11 mouse cellular contexts compared by ENCODE assay signal in genomic region chr3:89135958-89136357, GRCm38 (mm10). TPM values are rescaled to one million over a fixed set of nuclear protein-coding genes. Genes with fewer than 3 reads are reported as not detected.
DNase-seq lines count a peak whose midpoint lies in the region; ATAC-seq and TF ChIP-seq lines count a peak whose summit lies in the region.
"Had no signal": no experiment of that assay in that cellular context is flagged by ENCODE, and none has a peak within 500 bp of the region (broad histone marks: within the 10 kb centered on the region; RNA-seq: fewer than 3 reads in every experiment).

TSS of gene Pklr (plus strand) at chr3:89136142.

- TF ChIP-seq POLR2A in spleen, adult 2 months (IDR thresholded peaks at IDR 0.05; ENCODE audit: low read depth, low read length) = no peak

- DNase-seq in forebrain, embryonic 11.5 days (ENCODE audit: low spot score) = no peak
- DNase-seq in forebrain, postnatal 0 days = no peak
- DNase-seq in spleen, adult 2 months (ENCODE audit: low read depth in 1 of 2, low spot score in 2 of 2) = no peak
- no peak for DNase-seq in spleen, adult 12 weeks (ENCODE audit: low spot score)
- DNase-seq in left cerebral cortex, postnatal 25 days (ENCODE audit: low spot score in 2 of 2) = no peak
- no peak for DNase-seq in left cerebral cortex, adult 9 months (ENCODE audit: low spot score in 2 of 2)
- no peak for DNase-seq in layer of hippocampus, postnatal 36 days
- DNase-seq: cerebellum, adult 2 months; gastrocnemius, postnatal 36 days had no signal

- H3K9ac ChIP-seq in forebrain, embryonic 11.5 days (ENCODE audit: low read length) = no peak within 1 kb of the TSS
- no peak within 1 kb of the TSS for H3K9ac ChIP-seq in forebrain, postnatal 0 days
- H3K9ac ChIP-seq in liver, embryonic 12.5 days = peak within 1 kb of the TSS; percentile 95

- H3K4me3 ChIP-seq in forebrain, embryonic 11.5 days (ENCODE audit: low read depth, low read length) = peak within 1 kb of the TSS; percentile 9; the same call in 1 of the 2 replicates
- H3K4me3 ChIP-seq in forebrain, postnatal 0 days (ENCODE audit: low read depth, low read length) = no peak within 1 kb of the TSS
- H3K4me3 ChIP-seq in spleen, adult 2 months (ENCODE audit: extremely low read depth, insufficient read depth, insufficient read length) = no peak within 1 kb of the TSS
- peak within 1 kb of the TSS; percentile 81 for H3K4me3 ChIP-seq in liver, embryonic 12.5 days

- no peaks in the 10 kb centered on the region for H3K9me3 ChIP-seq in forebrain, embryonic 11.5 days (ENCODE audit: control insufficient read depth, low read length)
- H3K9me3 ChIP-seq in forebrain, postnatal 0 days (ENCODE audit: low read length) = no peaks in the 10 kb centered on the region
- no peaks in the 10 kb centered on the region for H3K9me3 ChIP-seq in liver, embryonic 12.5 days (replicated peaks)

- H3K4me2 ChIP-seq in forebrain, embryonic 11.5 days (ENCODE audit: low read depth, low read length, severe bottlenecking) = no peak within 1 kb of the TSS
- H3K4me2 ChIP-seq in forebrain, postnatal 0 days (ENCODE audit: low read depth) = no peak within 1 kb of the TSS
- H3K4me2 ChIP-seq in liver, embryonic 12.5 days = peak within 1 kb of the TSS; percentile 78

- no peaks in the 10 kb centered on the region for H3K27me3 ChIP-seq in forebrain, embryonic 11.5 days (ENCODE audit: control insufficient read depth, insufficient read depth, low read length)
- no peaks in the 10 kb centered on the region for H3K27me3 ChIP-seq in forebrain, postnatal 0 days (ENCODE audit: insufficient read depth, low read length)
- no peaks in the 10 kb centered on the region for H3K27me3 ChIP-seq in spleen, adult 2 months (ENCODE audit: control insufficient read depth, insufficient read depth, low read length)
- no peaks in the 10 kb centered on the region for H3K27me3 ChIP-seq in liver, embryonic 12.5 days (replicated peaks)

- TF ChIP-seq CTCF in forebrain, postnatal 0 days (IDR thresholded peaks at IDR 0.05; ENCODE audit: low read depth) = no peak
- no peak for TF ChIP-seq CTCF in spleen, adult 2 months (IDR thresholded peaks at IDR 0.05; ENCODE audit: extremely low read depth, insufficient read depth, insufficient read length, insufficient replicate concordance)

- intact Hi-C loops in left cerebral cortex, postnatal 25 days (cut with DNase I) = no loop called here

- ATAC-seq in forebrain, embryonic 11.5 days (replicated peaks; ENCODE audit: low FRiP score) = no peak
- no peak for ATAC-seq in forebrain, postnatal 0 days
- peak; percentile 66 for ATAC-seq in liver, embryonic 12.5 days

- no peak within 1 kb of the TSS for H3K27ac ChIP-seq in forebrain, embryonic 11.5 days (ENCODE audit: low read depth, low read length)
- no peak within 1 kb of the TSS for H3K27ac ChIP-seq in forebrain, postnatal 0 days (ENCODE audit: low read depth, low read length)
- no peak within 1 kb of the TSS for H3K27ac ChIP-seq in spleen, adult 2 months (ENCODE audit: insufficient read depth, low read length)
- H3K27ac ChIP-seq in liver, embryonic 12.5 days = peak within 1 kb of the TSS; percentile 97

- WGBS in forebrain, embryonic 11.5 days = 58% methylated on average over 3 of the region's 3 CpGs
- WGBS in forebrain, postnatal 0 days = 54% methylated on average over 3 of the region's 3 CpGs
- WGBS in spleen, adult 2 months = 57% methylated on average over 3 of the region's 3 CpGs
- 9% methylated on average over 3 of the region's 3 CpGs for WGBS in liver, embryonic 12.5 days (ENCODE audit: insufficient replicate concordance)

- no peaks in the 10 kb centered on the region for H3K36me3 ChIP-seq in forebrain, embryonic 11.5 days (ENCODE audit: control insufficient read depth, insufficient read depth, low read length)
- H3K36me3 ChIP-seq in forebrain, postnatal 0 days (ENCODE audit: insufficient read depth) = no peaks in the 10 kb centered on the region
- no peaks in the 10 kb centered on the region for H3K36me3 ChIP-seq in spleen, adult 2 months (ENCODE audit: control insufficient read depth, insufficient read depth, low read length)
- H3K36me3 ChIP-seq in liver, embryonic 12.5 days = peaks cover 39% of the 10 kb centered on the region

- no peaks in the 10 kb centered on the region; the same call in 1 of the 2 replicates for H3K4me1 ChIP-seq in forebrain, embryonic 11.5 days (replicated peaks; ENCODE audit: control insufficient read depth, insufficient read depth, low read length)
- H3K4me1 ChIP-seq in forebrain, postnatal 0 days (ENCODE audit: insufficient read depth) = no peaks in the 10 kb centered on the region
- no peaks in the 10 kb centered on the region for H3K4me1 ChIP-seq in spleen, adult 2 months (ENCODE audit: control insufficient read depth, insufficient read depth, insufficient read length)
- peaks cover 86% of the 10 kb centered on the region for H3K4me1 ChIP-seq in liver, embryonic 12.5 days

RNA-seq across cellular contexts. Expression of gene Pklr, which starts in this region (rescaled TPM):
- polyA plus RNA-seq in forebrain, embryonic 11.5 days (2014; fragmentation: Nextera tagmentation; extraction: Ambion mirVana) = 2.1 and 2.8 TPM in 2 replicates
- total RNA-seq in forebrain, postnatal 0 days (2014; rRNA removed) = 0.08 and 0.76 TPM in 2 replicates
- polyA plus RNA-seq in forebrain, postnatal 0 days (2015; fragmentation: Nextera tagmentation; extraction: Ambion mirVana) = 0.19 TPM in 1 of 2 replicates, not detected in the other
- 10.0 and 10.2 TPM in 2 replicates for polyA plus RNA-seq in spleen, adult 2 months (2012; rRNA removed)
- 162 and 171 TPM in 2 replicates for polyA plus RNA-seq in liver, embryonic 12.5 days (2016; fragmentation: Nextera tagmentation; extraction: Ambion mirVana)
- not detected for total RNA-seq in left cerebral cortex, postnatal 25 days (2021)
- not detected for total RNA-seq in layer of hippocampus, postnatal 36 days (2021)
- total RNA-seq: gastrocnemius, postnatal 36 days; left cerebral cortex, adult 8-10 months had no signal

Comparison
In these comparisons a context has a peak if more than half of its experiments do, and no peak if none do; other contexts are left out.
1. RNA of gene Pklr (polyA plus RNA-seq): 162 to 171 TPM in liver, embryonic 12.5 days; 10.0 to 10.2 TPM in spleen, adult 2 months, 2.1 to 2.8 TPM in forebrain, embryonic 11.5 days and 0.19 TPM in forebrain, postnatal 0 days; every median in the first group is over 10 times any median in the second.
2. H3K4me3 ChIP-seq: peak in forebrain, embryonic 11.5 days (single experiment) and liver, embryonic 12.5 days (single experiment); none in forebrain, postnatal 0 days (single experiment) and spleen, adult 2 months (single experiment).